ENCODE assay signal across 17 mouse cellular contexts in genomic region chr19:61087781-61088180, GRCm38 (mm10). TPM values are rescaled to one million over a fixed set of nuclear protein-coding genes. Genes with fewer than 3 reads are reported as not detected.
DNase-seq lines count a peak whose midpoint lies in the region; ATAC-seq lines count a peak whose summit lies in the region.
"Had no signal": no experiment of that assay in that cellular context is flagged by ENCODE, and none has a peak within 500 bp of the region (broad histone marks: within the 10 kb centered on the region; RNA-seq: fewer than 3 reads in every experiment).

No protein-coding gene starts in this region.

- no peaks in the 10 kb centered on the region for H3K27me3 ChIP-seq in heart, embryonic 10.5 days (ENCODE audit: insufficient read depth, poor library complexity, severe bottlenecking)
- no peaks in the 10 kb centered on the region for H3K27me3 ChIP-seq in heart, embryonic 12.5 days (replicated peaks)
- H3K27me3 ChIP-seq: embryonic facial prominence, embryonic 12.5 days; forebrain, embryonic 13.5 days; forebrain, embryonic 15.5 days had no signal

- ATAC-seq in heart, embryonic 12.5 days (ENCODE audit: insufficient number of reproducible peaks, low FRiP score) = no peak
- no peak for ATAC-seq in megakaryocyte, adult 5-6 weeks (ENCODE audit: poor library complexity, severe bottlenecking)
- ATAC-seq: forebrain, embryonic 13.5 days; forebrain, embryonic 15.5 days; forebrain, postnatal 0 days had no signal

- H3K27ac ChIP-seq in heart, embryonic 10.5 days = no peak overlapping the region
- no peak overlapping the region for H3K27ac ChIP-seq in heart, embryonic 12.5 days (ENCODE audit: poor library complexity, severe bottlenecking)
- H3K27ac ChIP-seq: embryonic facial prominence, embryonic 10.5 days; embryonic facial prominence, embryonic 12.5 days; forebrain, embryonic 13.5 days; forebrain, embryonic 15.5 days had no signal

- no peak overlapping the region for H3K9ac ChIP-seq in heart, embryonic 12.5 days
- H3K9ac ChIP-seq: embryonic facial prominence, embryonic 12.5 days; forebrain, embryonic 13.5 days; forebrain, embryonic 15.5 days; forebrain, postnatal 0 days had no signal

- H3K4me3 ChIP-seq in heart, embryonic 10.5 days = no peak overlapping the region
- no peak overlapping the region for H3K4me3 ChIP-seq in heart, embryonic 12.5 days
- H3K4me3 ChIP-seq: embryonic facial prominence, embryonic 10.5 days; embryonic facial prominence, embryonic 12.5 days; forebrain, embryonic 13.5 days; forebrain, embryonic 15.5 days had no signal

- no peaks in the 10 kb centered on the region for H3K9me3 ChIP-seq in heart, embryonic 10.5 days
- no peaks in the 10 kb centered on the region for H3K9me3 ChIP-seq in heart, embryonic 12.5 days (replicated peaks)
- H3K9me3 ChIP-seq: embryonic facial prominence, embryonic 10.5 days; embryonic facial prominence, embryonic 12.5 days; forebrain, embryonic 13.5 days; forebrain, embryonic 15.5 days had no signal

- peaks cover 54% of the 10 kb centered on the region for H3K36me3 ChIP-seq in heart, embryonic 10.5 days
- peaks cover 60% of the 10 kb centered on the region for H3K36me3 ChIP-seq in heart, embryonic 12.5 days
- H3K36me3 ChIP-seq: embryonic facial prominence, embryonic 12.5 days had no signal

- peak; percentile 61 for DNase-seq in adrenal gland, adult 2 months
- DNase-seq in adrenal gland, postnatal 10 days = no peak
- DNase-seq in adrenal gland, postnatal 25 days = peak; percentile 13
- DNase-seq in adrenal gland, postnatal 4 days (ENCODE audit: low spot score in 2 of 2) = no peak
- peak; percentile 55 for DNase-seq in heart, embryonic 10.5 days (ENCODE audit: low spot score)
- DNase-seq: cerebellum, adult 11-12 months; cerebellum, adult 2 months; cerebellum, adult 9-10 months; cerebellum, postnatal 10 days; cerebellum, postnatal 25 days; forebrain, postnatal 0 days had no signal

- WGBS in heart, embryonic 10.5 days = 89% methylated on average over 1 of the region's 1 CpGs
- 86% methylated on average over 1 of the region's 1 CpGs for WGBS in heart, embryonic 12.5 days

- no peaks in the 10 kb centered on the region for H3K4me1 ChIP-seq in heart, embryonic 10.5 days
- H3K4me1 ChIP-seq in heart, embryonic 12.5 days (replicated peaks) = no peaks in the 10 kb centered on the region
- H3K4me1 ChIP-seq: embryonic facial prominence, embryonic 10.5 days; embryonic facial prominence, embryonic 12.5 days; forebrain, embryonic 13.5 days; forebrain, embryonic 15.5 days had no signal

- no peak overlapping the region for H3K4me2 ChIP-seq in heart, embryonic 12.5 days
- H3K4me2 ChIP-seq: embryonic facial prominence, embryonic 12.5 days; forebrain, embryonic 13.5 days; forebrain, embryonic 15.5 days had no signal

RNA-seq across cellular contexts. Expression of gene Zfp950, which starts 52.9 kb away (rescaled TPM):
- 10 to 100 TPM; 33.4 to 39.3 TPM for total RNA-seq in adrenal gland, adult 2 months (2021)
- polyA plus RNA-seq in adrenal gland, adult 2 months (2012; rRNA removed) = 2.0 and 2.4 TPM in 2 replicates
- 10 to 100 TPM; 17.1 to 34.4 TPM for total RNA-seq in adrenal gland, postnatal 10 days (2021)
- 42.2 and 50.5 TPM in 2 replicates for total RNA-seq in adrenal gland, postnatal 25 days (2021)
- total RNA-seq in adrenal gland, postnatal 4 days (2021) = 10 to 100 TPM; 34.1 to 44.4 TPM
- polyA plus RNA-seq in heart, embryonic 10.5 days (2016; fragmentation: Nextera tagmentation; extraction: Ambion mirVana) = 21.8 and 26.0 TPM in 2 replicates
- polyA plus RNA-seq in heart, embryonic 12.5 days (2016; fragmentation: Nextera tagmentation; extraction: Ambion mirVana) = 29.7 and 31.0 TPM in 2 replicates
- 34.3 and 39.3 TPM in 2 replicates for total RNA-seq in megakaryocyte, adult 5-6 weeks (2015)
- 29.4 and 35.9 TPM in 2 replicates for total RNA-seq in megakaryocyte, adult 5-6 weeks (2017)

Comparison
In these comparisons a context has a peak if more than half of its experiments do, and no peak if none do; other contexts are left out.
1. DNase-seq: peak in adrenal gland, adult 2 months (single experiment), adrenal gland, postnatal 25 days (single experiment) and heart, embryonic 10.5 days (single experiment); none in adrenal gland, postnatal 10 days (single experiment) and adrenal gland, postnatal 4 days (0 of 2).